Mouse (Mus musculus): Measurements from ENCODE around the gene Dhrs7b.
"Not testable (repeated sequence)": the region's sequence is repeated elsewhere in the genome, so short reads cannot be mapped to it uniquely, and the experiment has no call there.

Gene Dhrs7b

DNA sequence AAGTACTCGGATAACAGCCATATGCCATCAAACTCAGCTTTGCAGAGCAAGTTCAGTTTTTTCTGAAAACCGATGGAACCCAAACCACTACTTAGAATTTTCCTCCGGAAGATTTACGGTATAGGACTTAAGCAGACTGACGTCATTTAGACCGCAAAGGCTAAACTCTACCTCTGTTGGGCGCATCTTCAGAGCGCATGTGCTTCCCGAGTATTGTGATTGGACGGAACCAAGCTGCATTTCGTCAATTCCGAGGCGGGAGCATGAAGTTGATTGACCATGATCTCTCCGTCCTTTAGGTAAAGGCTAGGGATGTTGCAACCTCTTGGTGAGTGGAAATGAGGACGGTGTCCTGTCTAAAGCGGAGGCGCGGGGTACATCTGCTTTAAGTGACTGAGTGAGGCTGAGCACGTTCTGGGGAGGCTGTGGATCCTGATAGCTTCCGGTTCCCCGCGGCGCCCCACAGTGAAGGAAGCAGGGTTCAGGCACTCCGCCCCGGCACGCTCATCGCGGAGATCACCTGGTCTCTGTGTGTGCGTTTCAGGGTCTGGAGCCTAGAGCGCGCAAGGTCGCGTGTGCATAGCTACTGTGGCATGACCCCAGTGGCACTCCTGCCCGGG is at the start of gene Dhrs7b:
Gene Dhrs7b, plus strand, starts transcription at position 199 of the 620 bp plus-strand sequence.
- DNase-seq: peak; percentile 93

DNA sequence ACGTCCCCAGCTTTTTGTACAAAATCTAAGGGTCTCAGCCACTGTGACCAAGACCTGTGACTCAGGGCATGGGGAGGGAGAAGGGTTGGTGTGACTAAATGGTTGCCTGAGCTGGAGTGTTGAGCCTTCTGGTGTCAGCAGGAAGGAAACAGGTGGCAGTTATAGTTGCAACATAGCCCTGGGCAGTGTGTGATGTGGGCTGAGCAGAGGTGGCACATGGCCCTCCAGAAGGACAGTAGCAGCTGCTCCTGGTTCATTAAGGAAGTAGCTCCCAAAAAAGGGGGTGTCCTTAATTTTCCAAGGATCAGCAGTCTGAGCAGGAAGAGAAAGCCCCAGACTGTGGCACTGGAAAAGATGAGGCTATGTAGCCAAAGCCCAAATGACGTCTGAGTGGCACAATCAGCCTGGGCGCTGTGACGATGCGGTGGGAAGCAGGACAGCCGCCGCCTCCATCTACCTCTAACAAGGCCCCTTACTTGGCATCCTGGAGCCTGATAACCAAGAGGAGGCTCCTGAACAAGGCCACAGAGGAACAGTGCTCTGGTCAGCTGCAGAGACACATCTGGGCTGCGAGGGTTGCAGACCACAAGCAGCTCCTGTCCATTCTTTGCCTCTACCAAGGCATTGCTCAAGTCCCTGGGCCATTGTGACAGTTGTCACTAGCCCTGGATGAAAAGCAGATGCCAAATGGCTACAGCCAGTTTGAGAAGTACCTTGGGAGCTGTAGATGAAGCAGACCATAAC is 46.1 kb upstream of the Dhrs7b start:
- DNase-seq: no peak

DNA sequence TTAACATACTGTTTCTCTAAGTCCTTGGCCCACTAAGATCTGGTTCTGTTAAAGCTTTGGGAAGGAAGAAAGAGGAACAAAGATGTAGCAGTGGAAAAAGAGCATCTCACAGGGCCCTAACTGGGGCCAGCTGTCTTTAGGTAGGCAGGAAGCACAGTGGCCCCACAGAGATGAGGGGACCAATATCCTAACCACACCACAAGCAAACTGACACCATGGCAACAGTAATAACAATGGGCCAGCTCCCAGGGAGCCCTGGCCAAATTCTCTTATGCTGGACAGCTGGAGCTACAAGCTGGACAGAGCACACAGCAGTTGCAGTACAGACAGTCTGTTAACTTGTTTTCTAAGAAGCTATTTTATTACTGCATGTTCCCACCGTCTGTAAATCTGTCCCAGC is 42.8 kb upstream of the Dhrs7b start:
- peak; percentile 52 for DNase-seq

DNA sequence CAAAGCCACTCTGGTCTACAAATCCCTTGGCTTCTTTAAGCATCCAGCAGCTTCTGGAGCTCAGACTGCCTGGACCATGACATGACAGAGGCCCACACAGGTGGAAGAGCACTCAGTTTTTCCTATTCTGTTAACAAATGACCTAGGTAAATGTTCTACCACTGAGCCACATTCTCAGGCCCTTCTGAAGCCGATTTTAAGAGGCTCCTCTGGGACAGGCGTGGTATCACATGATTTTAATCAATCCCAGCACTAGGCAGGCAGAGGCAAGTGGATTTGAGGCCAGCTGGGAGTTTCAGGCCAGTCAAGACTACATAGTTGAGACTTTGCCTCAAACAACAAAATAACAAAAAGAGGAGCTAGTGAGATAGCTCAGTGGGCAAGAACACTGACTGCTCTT is 40.0 kb upstream of the Dhrs7b start:
- DNase-seq: no peak

DNA sequence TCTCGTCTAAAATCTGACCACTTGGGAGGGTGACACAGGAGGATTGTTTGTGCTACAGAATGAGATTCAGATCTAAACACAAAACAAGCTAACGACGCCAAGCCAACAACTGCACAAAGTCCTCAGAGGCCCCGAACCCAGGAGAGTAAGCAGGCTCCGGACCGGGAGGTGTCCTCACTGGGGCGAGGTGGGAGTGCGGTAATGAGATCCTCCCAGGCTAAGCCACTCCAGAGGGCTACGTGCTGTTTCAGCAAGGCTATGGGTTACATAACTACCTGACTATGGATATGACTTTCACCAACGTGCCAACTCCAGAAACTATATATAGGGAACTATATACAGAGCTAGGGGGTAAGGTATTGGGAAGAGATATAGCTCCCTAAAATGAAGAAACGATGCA is 34.1 kb upstream of the Dhrs7b start:
- no peak for DNase-seq

DNA sequence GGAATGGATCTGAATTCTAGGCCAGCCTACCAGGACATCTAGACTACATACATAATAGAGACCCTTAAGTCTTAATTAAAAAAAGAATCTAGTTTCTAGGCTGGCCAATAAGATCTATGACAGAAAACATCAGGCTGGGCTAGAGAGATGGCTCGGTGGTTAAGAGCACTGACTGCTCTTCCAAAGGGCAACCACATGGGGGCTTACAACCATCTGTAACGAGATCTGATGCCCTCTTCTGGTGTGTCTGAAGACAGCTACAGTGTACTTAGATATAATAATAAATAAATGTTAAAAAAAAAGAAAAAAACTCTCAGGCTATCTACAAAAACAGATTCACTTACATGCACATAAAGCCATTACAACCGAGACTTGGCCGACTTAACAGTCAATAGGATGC is 30.5 kb upstream of the Dhrs7b start:
- DNase-seq: no peak

DNA sequence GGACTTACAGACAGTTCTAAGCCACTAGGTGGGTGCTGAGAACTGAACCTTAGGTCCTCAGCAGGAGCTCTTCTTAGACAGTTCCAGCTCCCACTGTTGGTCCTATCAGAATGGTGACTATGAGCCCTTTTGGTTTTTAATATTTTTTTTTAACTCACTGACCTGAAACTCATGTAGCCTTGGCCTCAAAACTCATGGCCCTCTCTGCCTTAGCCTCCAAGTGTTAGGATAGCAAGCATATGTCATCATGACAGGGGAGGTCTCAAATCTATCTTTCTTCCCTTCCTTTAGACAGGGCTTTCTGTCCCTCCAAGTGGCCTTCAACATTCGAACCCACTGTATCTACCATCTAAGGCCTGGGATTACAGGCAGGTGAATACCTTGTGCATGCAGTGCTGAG is 29.5 kb upstream of the Dhrs7b start:
- no peak for DNase-seq

DNA sequence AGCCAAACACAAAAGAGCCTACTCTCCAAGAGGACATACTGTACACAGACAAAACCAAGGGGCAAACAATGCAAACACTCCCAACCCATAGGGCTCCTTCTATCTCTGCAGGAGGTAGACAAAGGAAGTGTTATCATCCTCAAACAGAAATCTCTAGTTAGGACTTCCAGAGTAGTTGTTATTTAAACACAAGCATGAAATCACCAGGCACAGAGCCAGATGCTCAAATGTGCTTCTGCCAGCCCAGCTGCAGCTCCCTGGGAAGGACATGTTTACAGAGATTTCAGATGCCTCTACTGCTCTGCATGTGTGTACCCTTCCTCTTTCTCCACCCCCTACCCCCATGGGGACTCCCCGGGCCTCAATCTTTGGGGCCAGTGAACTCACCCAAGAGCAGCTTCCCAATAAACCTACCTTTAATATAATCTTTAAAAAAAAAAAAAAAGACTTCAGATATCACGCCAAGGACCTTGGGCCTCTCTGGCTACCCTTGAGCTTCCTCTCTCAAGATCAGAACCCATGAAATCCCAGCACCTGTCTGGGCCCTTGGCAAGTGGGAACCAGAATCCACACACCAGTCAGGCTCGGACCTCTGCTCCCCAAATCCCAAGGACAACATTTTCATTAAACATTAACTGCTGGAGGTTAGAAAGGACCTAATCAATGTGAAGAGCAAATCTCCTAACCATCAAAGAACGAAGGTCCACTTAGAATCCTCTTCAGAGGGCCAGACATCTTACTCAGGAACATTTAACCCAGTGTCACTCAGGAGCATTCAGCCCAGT is 22.0 kb upstream of the Dhrs7b start:
- peak; percentile 74 for DNase-seq

DNA sequence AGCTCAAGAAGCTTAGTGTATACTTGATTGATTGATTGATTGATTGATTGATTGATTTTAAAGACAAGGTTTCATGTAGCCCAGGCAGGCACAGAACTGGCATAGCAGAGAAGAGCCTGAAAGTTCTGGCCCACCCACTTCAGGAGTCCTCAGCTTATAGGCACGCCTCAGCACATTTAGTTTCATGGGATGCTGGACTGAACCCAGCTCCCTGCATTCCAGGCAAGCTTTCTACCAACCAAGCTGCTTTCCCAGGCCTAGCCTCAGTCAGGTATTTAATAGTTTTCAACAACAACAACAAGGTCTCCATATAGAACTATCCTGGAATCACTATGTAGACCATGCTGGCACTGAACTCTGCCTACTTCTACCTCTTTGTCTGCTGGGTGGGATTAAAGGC is 20.9 kb upstream of the Dhrs7b start:
- DNase-seq: peak; percentile 69

DNA sequence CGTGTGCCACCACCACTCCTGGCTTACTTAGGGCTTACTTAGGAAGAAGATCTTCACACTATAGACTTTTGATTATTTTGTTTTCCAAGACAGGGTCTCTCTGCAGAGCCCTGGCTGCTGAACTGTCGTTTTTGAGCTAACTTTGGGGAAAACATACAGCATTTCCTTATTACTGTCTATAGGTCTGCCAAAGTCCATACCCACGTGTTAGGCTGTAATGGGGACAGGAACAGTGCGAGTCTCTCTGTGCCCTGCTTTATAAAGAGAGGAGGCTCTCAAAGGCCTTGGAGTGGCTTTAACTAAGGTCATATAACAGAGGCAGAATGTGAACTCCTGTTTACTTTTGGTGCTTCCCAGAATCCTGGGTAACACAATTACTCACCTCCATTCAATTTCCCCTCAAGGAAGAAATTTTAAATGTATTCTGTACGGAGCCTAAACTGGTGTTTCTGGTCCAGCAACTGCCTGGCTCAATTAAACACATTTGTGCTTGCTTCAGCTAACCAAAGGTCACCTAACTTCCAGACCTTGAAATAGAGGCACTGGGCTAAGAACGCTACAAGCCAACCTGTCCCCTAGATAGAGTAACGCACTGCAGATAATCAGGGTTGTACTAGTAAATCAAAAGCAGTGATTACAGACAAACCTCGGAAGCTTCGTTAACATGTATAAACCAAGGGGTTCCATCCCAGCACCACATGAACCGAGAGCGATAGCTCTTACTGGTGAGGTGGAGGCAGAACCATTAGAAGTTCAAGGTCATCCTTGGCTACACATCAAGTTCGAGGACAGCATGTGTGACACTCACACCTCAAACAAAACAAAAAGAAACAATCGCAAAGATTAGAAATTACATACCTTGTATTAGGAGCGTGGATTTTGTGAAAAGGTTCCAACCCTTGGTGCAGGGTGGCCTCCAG is 20.1 kb upstream of the Dhrs7b start:
- peak; percentile 69 for DNase-seq

DNA sequence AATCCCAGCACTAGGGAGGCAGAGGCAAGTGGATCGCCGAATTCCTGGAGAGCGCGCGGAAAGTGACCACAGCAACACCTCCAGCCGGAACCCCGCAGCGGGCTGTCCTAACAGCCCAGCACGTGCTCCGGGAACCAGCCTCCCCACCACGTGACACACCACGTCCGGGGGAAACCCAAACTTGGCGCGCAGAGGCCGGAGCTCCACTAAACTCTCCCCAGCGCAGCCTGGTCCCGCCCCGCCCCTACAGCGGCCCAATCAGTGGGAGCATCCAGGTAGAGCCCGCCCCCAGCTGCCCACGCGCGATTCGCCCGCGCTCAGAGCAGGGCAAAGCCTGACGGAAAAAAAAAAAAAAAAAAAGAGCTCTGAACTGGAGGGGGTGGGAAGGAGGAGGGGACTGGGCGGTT is 19.4 kb upstream of the Dhrs7b start:
- peak; percentile 97 for DNase-seq

DNA sequence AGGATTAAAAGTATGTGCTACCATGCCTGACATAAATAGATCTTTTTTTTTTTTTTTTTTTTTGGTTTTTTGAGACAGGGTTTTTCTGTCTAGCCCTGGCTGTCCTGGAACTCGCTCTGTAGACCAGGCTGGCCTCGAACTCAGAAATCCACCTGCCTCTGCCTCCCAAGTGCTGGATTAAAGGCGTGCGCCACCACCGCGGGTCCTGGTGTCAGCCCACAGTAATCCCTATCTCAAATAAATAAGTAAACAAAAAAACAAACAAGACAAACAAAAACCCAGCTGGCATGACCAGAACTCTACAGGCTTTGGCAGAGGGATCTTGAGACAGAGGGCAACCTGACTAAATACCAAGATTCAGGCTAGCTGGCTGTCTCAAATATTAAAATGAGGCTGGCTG is 18.8 kb upstream of the Dhrs7b start, which contains the start of gene Shmt1:
Gene Shmt1, minus strand, starts transcription at position 101 of the 400 bp plus-strand sequence.
- DNase-seq: not testable (repeated sequence)

DNA sequence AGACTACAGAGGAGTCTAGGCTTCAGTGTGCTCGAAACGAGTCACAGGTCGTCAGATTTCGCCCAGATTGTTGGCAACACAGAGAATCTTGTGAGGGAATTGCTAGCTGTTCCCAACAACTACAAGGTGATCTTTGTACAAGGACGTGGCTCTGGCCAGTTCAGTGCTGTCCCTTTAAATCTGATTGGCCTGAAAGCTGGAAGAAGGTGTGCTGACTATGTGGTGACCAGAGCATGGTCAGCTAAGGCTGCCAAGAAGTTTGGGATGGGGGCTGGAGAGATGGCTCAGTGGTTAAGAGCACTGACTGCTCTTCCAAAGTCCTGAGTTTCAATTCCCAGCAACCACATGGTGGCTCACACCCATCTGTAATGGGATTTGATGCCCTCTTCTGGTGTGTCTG is 14.0 kb upstream of the Dhrs7b start:
- no peak for DNase-seq

DNA sequence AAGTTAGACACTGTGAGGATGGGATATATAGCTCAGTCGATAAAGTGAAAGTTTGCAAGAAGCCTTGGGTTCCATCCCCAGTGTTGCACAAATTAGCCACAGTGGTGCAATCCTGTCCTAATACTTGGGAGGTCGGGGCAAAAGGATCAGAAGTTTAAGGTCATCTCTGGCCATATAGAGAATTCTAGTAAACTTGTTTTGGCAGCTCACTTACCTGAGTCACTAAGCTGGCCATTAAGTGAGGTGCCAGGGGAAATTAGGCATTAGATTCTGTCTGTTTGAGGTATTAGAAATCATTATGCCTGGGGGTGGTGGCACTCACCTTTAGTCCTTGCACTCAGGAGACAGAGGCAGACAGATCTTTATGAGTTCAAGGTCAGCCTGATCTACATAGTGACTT is 6.7 kb upstream of the Dhrs7b start:
- DNase-seq: no peak

DNA sequence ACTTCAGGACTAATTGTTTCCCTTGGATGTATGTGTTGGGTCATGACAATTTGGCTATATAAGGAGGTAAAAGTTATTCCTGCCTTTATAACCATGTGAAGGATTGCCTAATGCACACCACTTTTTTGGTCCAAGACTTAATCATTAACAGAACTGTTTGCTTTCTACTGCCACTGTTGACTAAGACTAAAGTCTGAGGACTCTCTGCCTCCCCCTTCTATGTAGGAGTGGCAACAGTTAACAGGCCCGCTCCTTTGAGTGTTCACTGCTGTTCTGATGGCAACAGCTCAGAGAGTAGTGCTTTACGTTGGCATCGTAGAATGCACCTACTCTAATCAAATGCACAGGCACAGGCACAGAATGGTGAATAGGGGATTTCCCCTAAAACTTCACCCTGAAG is 5.2 kb upstream of the Dhrs7b start:
- peak; percentile 62 for DNase-seq

DNA sequence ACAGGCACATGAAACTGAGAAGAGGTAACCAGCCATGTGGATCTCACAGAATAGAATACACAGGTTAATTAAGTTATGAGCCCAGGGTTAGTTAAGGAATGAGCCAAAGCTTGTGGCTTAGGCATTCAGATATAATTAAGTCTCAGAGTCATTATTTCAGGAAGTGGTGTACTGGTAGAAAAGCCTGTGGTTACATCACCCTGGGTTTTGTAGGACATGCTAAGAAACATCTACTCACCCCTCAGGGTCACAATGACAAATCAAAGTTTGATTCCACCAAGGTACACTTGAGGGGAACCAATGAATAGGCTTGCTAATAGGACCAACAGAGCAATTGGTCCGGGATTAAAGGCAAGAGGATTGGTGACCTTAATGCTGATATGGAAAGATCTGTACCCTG is 3.7 kb upstream of the Dhrs7b start:
- no peak for DNase-seq

DNA sequence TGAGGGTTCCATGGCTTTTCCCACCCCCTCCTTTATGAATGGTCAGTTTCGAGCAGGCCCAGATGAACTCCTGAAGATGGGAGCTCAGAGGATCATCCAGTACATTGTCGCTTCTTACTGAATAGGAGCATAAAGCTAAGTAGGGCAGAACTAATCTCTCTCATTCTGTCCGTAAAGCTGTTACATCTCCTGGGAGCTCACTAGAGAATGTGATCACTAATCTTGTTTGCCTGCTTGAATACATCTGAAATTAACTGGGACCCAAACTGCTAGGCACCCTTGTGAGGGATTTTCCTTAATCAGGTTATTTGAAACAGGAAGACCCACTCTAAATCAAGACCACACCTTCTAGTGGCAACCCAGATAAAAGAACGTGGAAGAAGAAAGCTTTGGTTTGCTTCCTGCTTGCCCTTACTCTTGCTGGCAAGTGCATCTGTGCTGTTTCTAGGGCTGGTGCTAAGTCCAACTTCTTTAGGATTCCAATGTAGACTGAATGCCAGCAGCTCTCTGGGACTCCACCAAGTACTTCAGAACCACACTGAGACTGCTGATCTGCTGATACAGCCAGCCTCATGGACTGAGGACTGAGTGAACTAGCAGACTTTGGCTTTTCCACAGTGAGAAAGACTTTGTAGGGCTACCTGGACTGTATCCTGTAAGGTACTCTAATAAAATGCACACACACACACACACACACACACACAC is 3.0 kb upstream of the Dhrs7b start:
- DNase-seq: no peak

DNA sequence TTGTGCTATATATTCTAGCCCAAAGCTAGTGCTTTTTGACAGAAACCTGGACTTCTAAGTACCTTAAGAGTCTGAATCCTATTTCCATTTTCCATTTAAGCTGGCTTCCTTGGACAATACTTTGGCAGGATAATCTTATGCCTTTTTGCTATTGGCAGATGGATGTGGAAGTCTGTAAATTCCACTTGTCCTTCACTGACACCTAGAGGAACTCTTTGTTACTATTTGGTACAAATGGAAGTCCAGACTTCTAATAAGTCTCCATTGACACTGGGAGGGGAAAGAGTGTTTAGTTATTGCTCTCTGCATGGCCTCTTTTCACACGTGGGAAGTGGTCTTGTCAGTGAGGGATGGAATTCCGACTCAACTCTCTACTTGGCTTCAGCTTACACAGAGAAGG is 1.5 kb upstream of the Dhrs7b start:
- DNase-seq: peak; percentile 27

DNA sequence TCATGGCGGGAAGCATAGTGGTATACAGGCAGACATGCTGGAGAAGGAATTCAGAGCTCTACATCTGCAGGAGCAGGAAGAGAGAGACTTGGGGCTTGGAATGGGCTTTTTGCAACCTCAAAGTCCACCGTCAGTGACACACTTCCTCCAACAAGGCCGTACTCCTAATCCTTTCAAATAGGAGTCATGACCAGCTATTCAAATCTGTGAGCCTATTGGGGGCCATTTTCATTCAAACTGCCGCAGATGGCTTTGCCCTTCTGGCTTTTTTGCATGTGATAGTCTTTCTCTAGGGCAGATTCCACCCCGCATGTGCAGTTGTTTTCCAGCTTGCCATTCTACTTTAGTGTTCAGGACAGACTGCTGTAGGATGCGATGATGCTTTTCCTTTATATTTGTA is 6.5 kb downstream of the Dhrs7b start:
- DNase-seq: no peak

DNA sequence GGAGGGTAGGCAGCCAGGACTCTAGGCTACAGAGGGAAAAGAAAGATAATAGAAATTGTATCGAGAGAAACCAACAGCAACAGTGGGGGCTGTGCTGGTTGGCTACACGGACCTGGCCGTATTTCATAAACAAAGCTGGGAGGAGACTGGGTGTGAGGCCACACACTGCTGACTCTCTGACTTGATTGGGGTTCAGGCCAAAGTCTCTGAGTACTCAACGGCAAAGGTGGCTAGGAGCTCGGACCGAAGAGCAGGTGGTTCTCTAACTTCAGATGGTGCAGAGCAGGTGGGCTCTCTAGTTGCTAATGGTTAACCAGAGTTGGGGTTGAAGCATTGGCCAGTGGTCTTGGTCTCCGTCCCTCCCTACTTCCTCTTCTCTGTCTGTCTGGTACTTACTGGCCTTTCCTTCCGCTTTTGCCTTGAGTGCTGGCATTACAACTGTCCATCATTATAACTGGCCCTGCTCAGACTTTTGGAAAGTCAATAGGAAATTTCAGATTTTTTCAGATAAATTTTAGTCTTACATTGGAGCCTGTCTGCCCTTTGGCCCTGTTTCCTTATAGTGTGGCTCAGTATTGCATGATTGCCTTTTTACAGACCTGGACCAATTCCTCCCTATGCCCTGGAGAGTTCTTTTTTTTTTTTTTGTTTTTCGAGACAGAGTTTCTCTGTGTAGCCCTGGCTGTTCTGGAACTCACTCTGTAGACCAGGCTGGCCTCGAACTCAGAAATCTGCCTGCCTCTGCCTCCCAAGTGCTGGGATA is 7.4 kb downstream of the Dhrs7b start:
- peak; percentile 31 for DNase-seq

DNA sequence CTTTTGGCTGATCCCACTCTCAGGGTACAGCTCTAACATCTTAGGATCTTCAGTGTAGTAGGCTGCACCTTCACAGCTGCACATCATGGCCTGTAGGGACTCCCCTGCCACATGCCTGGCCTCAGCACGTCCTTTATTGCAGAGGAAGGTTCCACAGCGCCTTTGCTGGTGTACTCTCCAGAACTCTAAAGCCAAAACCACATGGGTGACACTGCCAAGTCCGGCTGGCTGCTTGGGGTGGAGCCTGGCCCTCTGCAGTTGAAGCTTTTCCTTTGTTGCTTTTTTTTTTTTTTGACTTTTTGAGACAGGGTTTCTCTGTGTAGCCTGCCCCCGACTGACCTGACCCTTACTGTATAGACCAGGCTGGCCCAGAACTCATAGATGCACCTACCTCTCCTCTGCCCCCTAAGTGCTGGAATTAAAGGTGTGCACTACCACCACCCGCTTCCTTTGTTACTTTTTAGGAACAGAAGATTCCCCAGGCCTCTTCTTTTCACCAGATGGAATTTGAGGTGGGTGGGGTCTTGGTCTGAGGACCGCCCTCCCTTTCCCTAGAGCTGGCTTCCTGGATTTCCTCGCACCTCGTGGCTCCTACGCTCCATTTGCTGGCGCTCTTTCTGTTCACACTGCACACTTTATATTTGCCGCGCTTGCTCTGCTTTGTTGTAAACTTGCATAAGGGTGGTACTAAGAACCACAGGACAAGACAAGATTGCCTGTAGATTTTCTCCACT is 11.2 kb downstream of the Dhrs7b start:
- no peak for DNase-seq
